Mouse (Mus musculus) cortical plate, adult 2 months (tissue): ENCODE results near the gene Acsl1. TPM values are rescaled to one million over a fixed set of nuclear protein-coding genes. Genes with fewer than 3 reads are reported as not detected.

Source experiments
- H3K27ac ChIP-seq: fragments of 200-500 bp; 2 replicates; pipeline ENCODE4 v1.5.1; 2012; ENCODE audit warnings: low read length, control low read depth, inconsistent platforms; ENCODE audit not compliant: insufficient read depth
- H3K4me1 ChIP-seq: fragments of 200-500 bp; 2 replicates; pipeline ENCODE4 v1.6.1; 2011; ENCODE audit warnings: low read length; ENCODE audit not compliant: control insufficient read depth, insufficient read depth
- H3K4me3 ChIP-seq: fragments of 200-500 bp; 2 replicates; pipeline ENCODE4 v1.5.1; 2011; ENCODE audit warnings: mild to moderate bottlenecking, low read length, control low read depth; ENCODE audit not compliant: insufficient read depth
- CTCF ChIP-seq: fragments of 200-500 bp; IDR thresholded peaks from 2 replicates; pipeline ENCODE4 v1.5.1; 2011; ENCODE audit warnings: mild to moderate bottlenecking, control low read depth, low read length; ENCODE audit not compliant: insufficient read depth; ENCODE audit errors: extremely low read depth
- POLR2A ChIP-seq: fragments of 200-500 bp; IDR thresholded peaks from 2 replicates; pipeline ENCODE4 v1.6.1; 2011; ENCODE audit warnings: mild to moderate bottlenecking, low read length, control low read depth; ENCODE audit not compliant: insufficient read depth; ENCODE audit errors: extremely low read depth
- polyA plus RNA-seq: library from polyadenylated mRNA; depleted of rRNA; stranded (reverse); fragments of >200 nt; gene quantifications from 2 replicates; pipeline ENCODE4 v1.2.3, GENCODE M21; 2012

Gene Acsl1
- polyA plus RNA-seq, 1 experiment = 49.4 TPM

DNA sequence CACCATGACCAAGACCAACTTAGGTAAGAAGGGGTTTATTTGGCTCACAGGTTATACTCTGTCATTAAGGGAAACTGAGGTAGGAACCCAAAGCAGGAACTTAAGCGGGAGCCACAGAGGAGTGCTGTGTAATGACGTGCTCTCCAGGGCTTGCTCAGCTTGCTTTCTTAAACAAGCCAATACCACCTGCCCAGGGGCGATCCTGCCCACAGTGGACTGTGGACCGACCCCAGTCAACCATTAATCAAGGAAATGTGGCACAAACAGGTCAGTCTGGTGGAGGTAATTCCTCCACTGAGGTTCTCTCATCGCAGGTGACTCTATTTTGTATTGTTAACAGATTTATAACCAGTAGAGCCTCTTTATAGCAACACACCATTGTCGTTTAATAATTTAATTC, 23.5 kb upstream of the Acsl1 start:
- Histone ChIP-seq H3K4me3 (no peak overlapping the region), H3K4me1 (no peaks in the 10 kb centered on the region), H3K27ac (no peak overlapping the region)
- TF ChIP-seq POLR2A = no peak
- no peak for TF ChIP-seq CTCF

DNA sequence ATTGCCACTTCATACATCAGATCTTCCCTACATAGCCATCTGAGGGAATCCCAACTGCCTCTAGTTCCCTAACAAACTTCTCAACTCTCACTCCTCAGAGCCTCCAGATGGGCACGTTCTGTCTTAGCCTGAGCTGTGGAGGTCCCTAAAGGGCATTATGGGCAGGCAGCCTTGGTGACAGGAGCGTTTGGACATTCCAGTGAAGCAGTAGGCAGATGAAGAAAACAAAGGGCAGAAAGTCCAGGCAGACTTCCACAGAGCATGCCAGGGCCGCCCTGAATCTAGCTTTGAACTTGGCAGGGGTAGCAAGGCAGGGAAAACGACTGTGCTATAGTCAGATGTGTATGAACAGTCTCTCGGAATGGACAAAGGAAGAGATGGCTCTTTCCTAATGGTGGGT, 22.2 kb upstream of the Acsl1 start:
- H3K4me1 ChIP-seq = no peaks in the 10 kb centered on the region
- H3K27ac ChIP-seq = no peak overlapping the region
- H3K4me3 ChIP-seq = no peak overlapping the region
- no peak for TF ChIP-seq CTCF
- TF ChIP-seq POLR2A = no peak

DNA sequence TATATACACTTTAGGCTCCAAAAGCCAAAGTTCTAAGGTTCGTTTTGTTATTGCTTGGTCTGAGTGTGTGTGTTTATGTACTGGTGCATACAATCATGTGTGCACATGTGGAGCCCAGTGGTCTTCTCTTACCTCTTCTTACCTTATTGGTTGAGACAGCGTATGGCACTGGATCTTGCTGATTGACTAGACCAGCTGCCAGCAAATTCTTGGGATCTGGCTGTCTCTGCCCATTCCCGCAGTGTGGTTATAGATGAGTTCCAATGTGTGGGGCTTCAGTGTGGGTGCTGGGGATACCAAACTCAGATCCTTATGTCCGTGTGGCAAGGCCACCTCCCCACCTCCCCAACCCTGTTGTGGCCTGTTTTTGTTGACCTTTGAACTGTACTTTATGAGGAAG, 21.8 kb upstream of the Acsl1 start:
- TF ChIP-seq CTCF (no peak), POLR2A (no peak)
- H3K4me3 ChIP-seq = no peak overlapping the region
- H3K27ac ChIP-seq = no peak overlapping the region
- no peaks in the 10 kb centered on the region for H3K4me1 ChIP-seq

DNA sequence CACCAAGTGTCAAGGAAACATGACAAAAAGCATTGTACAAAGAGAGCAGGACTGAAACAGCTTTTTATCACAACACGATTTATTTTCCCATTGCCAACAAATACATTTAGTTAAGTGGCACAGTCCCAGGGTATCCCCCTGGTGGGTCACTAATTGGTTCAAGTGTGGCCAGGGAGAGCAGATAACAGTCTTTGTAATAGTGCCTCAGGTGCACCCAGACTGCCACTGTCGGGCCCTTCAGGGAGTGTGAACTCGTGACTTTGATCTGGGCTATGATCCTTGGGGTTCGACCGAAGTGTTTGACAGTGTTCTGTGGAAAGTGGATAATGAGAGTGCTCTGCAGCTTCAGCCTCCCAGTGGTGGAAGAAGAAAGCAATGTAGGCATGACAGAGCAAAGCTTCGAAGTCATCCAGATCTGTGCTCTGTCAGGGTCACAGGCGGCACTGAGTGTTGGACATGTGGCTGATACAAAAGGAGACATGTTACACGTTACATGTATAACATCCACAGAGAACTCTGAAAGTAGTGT, 21.1 kb upstream of the Acsl1 start:
- Histone ChIP-seq H3K4me3 (no peak overlapping the region), H3K4me1 (no peaks in the 10 kb centered on the region), H3K27ac (no peak overlapping the region)
- TF ChIP-seq CTCF = no peak
- TF ChIP-seq POLR2A = no peak

DNA sequence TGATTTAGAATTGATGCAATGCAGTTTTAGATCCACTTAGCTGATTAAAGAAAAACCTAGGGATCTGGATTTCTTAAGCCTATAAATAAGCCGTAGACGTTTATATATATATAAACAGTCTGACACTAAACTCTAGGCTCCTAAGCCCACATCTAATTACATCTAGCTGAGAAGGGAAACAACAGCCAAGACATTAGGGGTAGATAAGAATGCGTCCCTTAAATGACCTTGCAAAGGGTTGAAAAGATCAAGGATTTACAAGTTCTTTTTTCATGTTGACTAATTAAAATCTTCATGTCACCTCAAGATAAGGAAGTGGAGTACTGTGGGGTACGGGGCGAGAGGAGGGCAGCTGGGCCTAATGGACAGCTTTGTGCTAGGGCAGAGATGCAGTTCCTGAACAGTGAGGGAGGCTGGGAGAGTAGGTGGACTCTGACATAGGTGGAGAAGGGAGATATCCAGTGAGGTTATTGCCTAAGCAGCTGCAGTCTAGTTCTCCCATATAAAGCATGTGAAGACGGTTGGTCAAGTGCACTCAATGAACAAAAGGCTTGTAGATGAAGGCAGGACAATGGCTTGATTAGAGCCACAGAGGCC, 12.5 kb upstream of the Acsl1 start:
- H3K27ac ChIP-seq = no peak overlapping the region
- H3K4me1 ChIP-seq = peaks cover 2% of the 10 kb centered on the region
- no peak for TF ChIP-seq POLR2A
- TF ChIP-seq CTCF = no peak
- H3K4me3 ChIP-seq = no peak overlapping the region

DNA sequence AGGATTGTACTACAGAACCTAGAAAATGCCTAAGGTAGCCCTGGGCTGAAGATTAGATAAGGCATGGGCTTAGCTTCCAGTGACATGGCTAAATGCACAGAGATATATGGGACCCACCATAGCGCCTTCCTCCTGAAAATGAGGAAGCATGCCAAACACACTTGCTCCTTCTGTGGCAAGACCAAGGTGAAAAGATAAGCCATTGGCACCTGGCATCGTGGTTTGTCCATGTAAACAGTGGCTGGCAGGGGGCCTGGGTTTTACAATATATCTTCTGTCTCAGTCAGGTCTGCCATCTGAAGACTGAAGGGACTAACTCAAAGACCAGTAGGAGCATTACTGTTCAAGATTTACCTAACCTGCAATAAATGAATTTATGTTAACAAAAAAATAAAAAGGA, 2.4 kb upstream of the Acsl1 start:
- no peak for TF ChIP-seq POLR2A
- TF ChIP-seq CTCF = no peak
- H3K4me3 ChIP-seq = no peak overlapping the region
- H3K27ac ChIP-seq = no peak overlapping the region
- 0 out of 2 replicates have a peak, but pooled peaks cover 4% of the 10 kb centered on the region for H3K4me1 ChIP-seq

DNA sequence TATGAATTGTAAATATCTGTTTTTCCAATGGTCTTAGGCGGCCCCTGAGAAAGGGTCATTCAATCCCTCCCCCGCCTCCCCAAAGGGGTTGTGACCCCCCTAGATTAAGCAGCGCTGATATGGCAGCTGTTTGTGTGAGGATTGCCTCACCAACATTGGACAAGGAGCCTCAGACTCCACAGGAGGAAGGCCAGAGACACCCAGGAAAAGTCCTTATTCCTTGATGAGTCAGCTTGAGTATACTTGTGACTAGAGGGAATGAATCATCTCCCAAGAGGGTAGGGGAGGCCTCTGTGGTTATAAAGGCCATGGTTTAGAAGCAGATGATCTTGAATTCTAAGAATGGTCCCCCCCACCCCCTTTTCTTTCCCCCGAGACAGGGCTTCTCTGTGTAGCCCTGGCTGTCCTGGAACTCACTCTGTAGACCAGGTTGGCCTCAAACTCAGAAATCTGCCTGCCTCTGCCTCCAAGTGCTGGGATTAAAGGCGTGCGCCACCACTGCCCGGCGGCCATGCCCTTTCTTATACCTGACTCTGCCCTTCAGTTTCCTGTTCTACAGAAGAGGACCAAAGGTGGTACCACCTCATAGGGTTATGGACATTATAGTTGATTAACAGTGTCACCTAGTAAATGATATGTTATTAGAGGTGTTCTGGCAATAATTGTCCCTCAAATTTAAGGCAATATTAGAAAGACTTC, 1.6 kb upstream of the Acsl1 start:
- Histone ChIP-seq H3K4me3 (no peak overlapping the region), H3K4me1 (0 out of 2 replicates have a peak, but pooled peaks cover 4% of the 10 kb centered on the region), H3K27ac (no peak overlapping the region)
- TF ChIP-seq CTCF = no peak
- no peak for TF ChIP-seq POLR2A

DNA sequence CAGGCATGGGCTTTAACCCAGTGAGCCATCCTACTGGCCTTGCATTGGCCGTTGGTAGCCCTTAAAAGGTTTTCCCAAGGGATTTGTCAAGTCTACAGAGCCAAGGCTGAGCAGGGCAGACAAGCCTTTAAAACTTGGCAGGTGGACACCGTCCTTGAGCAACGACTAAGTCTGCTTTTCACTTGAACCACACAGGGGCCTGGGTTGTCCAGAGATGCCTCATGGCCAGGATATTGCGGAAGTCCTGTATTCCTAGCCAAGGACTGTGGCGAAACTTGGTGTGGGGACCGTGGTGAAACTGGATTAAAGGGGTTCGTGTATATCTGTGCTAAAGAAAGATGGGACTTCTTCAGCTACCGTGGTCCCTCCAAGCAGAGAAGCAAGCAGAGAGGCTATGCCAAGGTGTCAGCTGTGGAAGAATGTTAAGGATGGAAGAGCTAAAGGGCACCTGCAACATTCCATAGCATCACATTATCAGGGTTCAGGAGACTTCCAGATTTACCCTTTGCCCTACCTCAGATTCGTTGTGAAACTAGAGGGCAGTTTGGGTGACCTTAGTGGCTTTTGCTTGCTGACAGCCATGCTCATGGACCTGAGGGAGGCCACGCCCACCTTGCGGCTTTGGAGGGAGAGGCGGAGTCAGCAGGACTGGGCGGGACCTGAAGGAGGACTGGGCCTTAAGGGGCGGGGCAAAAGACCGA, 596 bp upstream of the Acsl1 start:
- Histone ChIP-seq H3K4me3 (no peak overlapping the region), H3K4me1 (0 out of 2 replicates have a peak, but pooled peaks cover 4% of the 10 kb centered on the region), H3K27ac (no peak overlapping the region)
- TF ChIP-seq CTCF (no peak), POLR2A (no peak)

DNA sequence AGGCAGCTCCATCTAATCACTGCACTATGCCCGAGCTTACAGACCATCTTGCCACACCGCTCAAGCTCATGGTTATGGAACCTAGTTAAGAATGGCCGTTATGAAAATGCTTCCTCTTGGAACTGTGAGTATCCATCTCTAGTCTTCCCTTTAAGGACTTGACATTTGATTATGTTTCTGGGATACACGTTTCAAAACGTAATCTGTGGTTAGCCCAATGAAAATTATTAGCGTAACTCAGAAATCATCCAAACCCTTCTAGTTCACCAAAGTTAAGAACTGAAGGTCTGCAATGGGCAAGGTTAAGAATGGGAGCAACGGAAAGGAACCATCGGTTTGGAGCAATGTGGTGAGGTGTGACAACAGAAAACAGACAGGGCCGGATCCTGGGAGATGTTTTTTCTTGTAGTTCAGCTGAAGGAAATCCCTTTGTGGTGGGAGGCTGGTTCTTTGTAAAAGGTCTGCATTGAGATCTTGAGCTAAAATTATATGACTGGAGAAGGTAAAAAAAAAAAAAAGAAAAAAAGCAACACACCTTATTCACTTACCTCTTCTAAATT, 1.2 kb downstream of the Acsl1 start:
- Histone ChIP-seq H3K4me1 (0 out of 2 replicates have a peak, but pooled peaks cover 4% of the 10 kb centered on the region), H3K27ac (no peak overlapping the region), H3K4me3 (peak overlapping the region; percentile 53)
- TF ChIP-seq POLR2A (no peak), CTCF (no peak)
